Mouse (Mus musculus) liver, embryonic 14.5 days (tissue): Measurements from ENCODE around the gene Otud7b. TPM values are rescaled to one million over a fixed set of nuclear protein-coding genes. Genes with fewer than 3 reads are reported as not detected.

Source experiments
- ATAC-seq: fragments of 200-750 bp; cut with Nextera tagmentation; 2 replicates; pipeline ENCODE4 v1.8.0; 2017; ENCODE audit warnings: moderate number of reproducible peaks, mild to moderate bottlenecking, moderate library complexity; ENCODE audit not compliant: insufficient read depth
- DNase-seq, 3 experiments: peaks; one replicate each; pipeline ENCODE4 v3.0.0-alpha.2; 2012 to 2013; ENCODE audit warnings: low read depth in 3 of 3, low spot score in 3 of 3
- H3K27ac ChIP-seq: fragments of 300-500 bp; sonication (generic); 2 replicates; pipeline ENCODE4 v1.5.1; 2014; ENCODE audit warnings: moderate library complexity, mild to moderate bottlenecking, control low read depth, inconsistent platforms
- H3K27me3 ChIP-seq: fragments of 300-500 bp; sonication (generic); 2 replicates; pipeline ENCODE4 v1.6.1; 2014; ENCODE audit warnings: mild to moderate bottlenecking, low read length, moderate library complexity; ENCODE audit not compliant: control insufficient read depth, insufficient read depth
- H3K36me3 ChIP-seq: fragments of 300-500 bp; sonication (generic); replicated peaks from 2 replicates; pipeline ENCODE4 v1.6.1; 2014; ENCODE audit warnings: low read depth; ENCODE audit not compliant: control insufficient read depth, insufficient read depth
- H3K4me1 ChIP-seq, 2 experiments: fragments of 200-500 bp in 1 of 2; fragments of 300-500 bp in 1 of 2; sonication (generic) in 1 of 2; replicated peaks; 2 replicates each; pipeline ENCODE4 v1.6.1; 2012 to 2014; ENCODE audit warnings: antibody characterized with exemption in 1 of 2, inconsistent platforms in 1 of 2, low read length in 1 of 2; ENCODE audit not compliant: control insufficient read depth in 2 of 2, insufficient read depth in 2 of 2
- H3K4me2 ChIP-seq: fragments of 300-500 bp; sonication (generic); 2 replicates; pipeline ENCODE4 v1.6.1; 2014; ENCODE audit warnings: low read depth, mild to moderate bottlenecking, control low read depth, moderate library complexity
- H3K4me3 ChIP-seq, 2 experiments: fragments of 200-500 bp in 1 of 2; fragments of 300-500 bp in 1 of 2; sonication (generic) in 1 of 2; 2 replicates each; pipeline ENCODE4 v1.5.1; 2012 to 2014; ENCODE audit warnings: low read depth in 2 of 2, low read length in 2 of 2, mild to moderate bottlenecking in 2 of 2, control low read depth in 1 of 2, inconsistent platforms in 1 of 2, moderate library complexity in 1 of 2; ENCODE audit not compliant: insufficient read depth in 1 of 2
- H3K9ac ChIP-seq: fragments of 300-500 bp; sonication (generic); replicated peaks from 2 replicates; pipeline ENCODE4 v1.6.1; 2014; ENCODE audit warnings: mild to moderate bottlenecking, control low read depth, moderate library complexity
- H3K9me3 ChIP-seq: fragments of 300-500 bp; sonication (generic); 2 replicates; pipeline ENCODE4 v1.6.1; 2016; ENCODE audit warnings: low read length, mixed read lengths; ENCODE audit not compliant: control insufficient read depth
- CTCF ChIP-seq: IDR thresholded peaks from 2 replicates; pipeline ENCODE4 v1.5.1; 2016; ENCODE audit warnings: antibody characterized with exemption, low read depth, control low read depth
- EP300 ChIP-seq: IDR thresholded peaks from 2 replicates; pipeline ENCODE4 v1.6.1; 2016; ENCODE audit warnings: antibody characterized with exemption, low read depth
- WGBS: fragments of 180-500 bp; shearing (Covaris S2); extraction: QIAGEN DNeasy Blood & Tissue Kit; methylation state at CpG from one replicate; pipeline ENCODE4 v1.1.7; 2014; ENCODE audit not compliant: insufficient replicate concordance; 5-methylcytosine and 5-hydroxymethylcytosine counted together
- polyA plus RNA-seq, 2 experiments: library from polyadenylated mRNA; depleted of rRNA in 1 of 2; stranded (reverse) in 1 of 2; unstranded in 1 of 2; fragments of >200 nt; fragmentation: Nextera tagmentation in 1 of 2; extraction: Ambion mirVana in 1 of 2; gene quantifications; 2 replicates each; pipeline versions ENCODE4 v1.2.1 to v1.2.3; 2012 to 2014

Otud7b gene
- polyA plus RNA-seq, 2 experiments, result 3.5 to 5.2 TPM

GRCm38 (mm10) chr3:96106151-96106550 is 1.8 kb downstream of the Otud7b start:
- Histone ChIP-seq H3K4me1 (peaks cover 13% of the 10 kb centered on the region in 2 experiments), H3K36me3 (no peaks in the 10 kb centered on the region), H3K4me2 (peak overlapping the region; percentile 84), H3K27ac (no peak overlapping the region), H3K9me3 (no peaks in the 10 kb centered on the region), H3K9ac (peak overlapping the region; percentile 98; the same call in 1 of the 2 replicates), H3K27me3 (no peaks in the 10 kb centered on the region), H3K4me3 (no peak overlapping the region)
- no peak for TF ChIP-seq CTCF
- TF ChIP-seq EP300, result no peak
- ATAC-seq, result no peak
- 80% methylated on average over 4 of the region's 4 CpGs for WGBS
- no peak for DNase-seq

- H3K9me3 ChIP-seq, result no peaks in the 10 kb centered on the region
- no peaks in the 10 kb centered on the region for H3K36me3 ChIP-seq
- no peaks in the 10 kb centered on the region for H3K27me3 ChIP-seq
- no peak for ATAC-seq
- H3K9ac ChIP-seq, result no peak overlapping the region
- no peak overlapping the region for H3K4me3 ChIP-seq
- WGBS, result 84% methylated on average over 3 of the region's 3 CpGs
- no peak overlapping the region for H3K4me2 ChIP-seq
- H3K27ac ChIP-seq, result no peak overlapping the region
- no peak for DNase-seq
- peaks cover 6 to 9% of the 10 kb centered on the region in 2 experiments for H3K4me1 ChIP-seq
- TF ChIP-seq CTCF (no peak), EP300 (no peak)
Observed at GRCm38 (mm10) chr3:96108315-96108714, 4.0 kb downstream of the Otud7b start.

GRCm38 (mm10) chr3:96113251-96113650 is 8.9 kb downstream of the Otud7b start:
- no peak overlapping the region for H3K27ac ChIP-seq
- no peaks in the 10 kb centered on the region for H3K9me3 ChIP-seq
- DNase-seq (no peak), ATAC-seq (no peak)
- no peaks in the 10 kb centered on the region for H3K27me3 ChIP-seq
- H3K4me2 ChIP-seq, result no peak overlapping the region
- H3K4me3 ChIP-seq, result no peak overlapping the region
- no peaks in the 10 kb centered on the region for H3K36me3 ChIP-seq
- WGBS, result 67% methylated on average over 3 of the region's 3 CpGs
- no peak for TF ChIP-seq CTCF
- peaks cover 0 to 8% of the 10 kb centered on the region in 2 experiments; a peak in 2 of 4 replicates for H3K4me1 ChIP-seq
- no peak overlapping the region for H3K9ac ChIP-seq

GRCm38 (mm10) chr3:96118142-96118541 is 13.8 kb downstream of the Otud7b start:
- ATAC-seq (no peak), DNase-seq (no peak)
- H3K4me2 ChIP-seq, result no peak overlapping the region
- no peak overlapping the region for H3K9ac ChIP-seq
- no peaks in the 10 kb centered on the region; the same call in 1 of the 2 replicates for H3K36me3 ChIP-seq
- TF ChIP-seq CTCF, result no peak
- no peak for TF ChIP-seq EP300
- H3K4me3 ChIP-seq, result no peak overlapping the region
- H3K27ac ChIP-seq, result no peak overlapping the region
- H3K4me1 ChIP-seq, result peaks cover 3 to 8% of the 10 kb centered on the region in 2 experiments; a peak in 2 of 4 replicates
- 42% methylated on average over 2 of the region's 2 CpGs for WGBS
- no peaks in the 10 kb centered on the region for H3K9me3 ChIP-seq
- H3K27me3 ChIP-seq, result no peaks in the 10 kb centered on the region

GRCm38 (mm10) chr3:96118702-96119101 is 14.4 kb downstream of the Otud7b start:
- TF ChIP-seq CTCF, result no peak
- TF ChIP-seq EP300, result no peak
- 33% methylated on average over 2 of the region's 2 CpGs for WGBS
- DNase-seq (no peak), ATAC-seq (no peak)
- no peaks in the 10 kb centered on the region; the same call in 1 of the 2 replicates for H3K36me3 ChIP-seq
- H3K4me3 ChIP-seq, result no peak overlapping the region
- no peak overlapping the region for H3K9ac ChIP-seq
- peaks cover 3 to 8% of the 10 kb centered on the region in 2 experiments; a peak in 2 of 4 replicates for H3K4me1 ChIP-seq
- H3K27me3 ChIP-seq, result no peaks in the 10 kb centered on the region
- H3K9me3 ChIP-seq, result no peaks in the 10 kb centered on the region
- H3K27ac ChIP-seq, result no peak overlapping the region
- no peak overlapping the region for H3K4me2 ChIP-seq
